Mouse (Mus musculus) liver, embryonic 15.5 days (tissue): ENCODE measurements around the gene Xlr5a. TPM values are rescaled to one million over a fixed set of nuclear protein-coding genes. Genes with fewer than 3 reads are reported as not detected.
A peak's percentile ranks its signal among the peaks of the same experiment; 100 is the strongest.
"Not testable (repeated sequence)": the region's sequence is repeated elsewhere in the genome, so short reads cannot be mapped to it uniquely, and the experiment has no call there.

Experiments used
- ATAC-seq: fragments of 200-750 bp; cut with Nextera tagmentation; 2 replicates; pipeline ENCODE4 v1.8.0; 2017; ENCODE audit warnings: moderate number of reproducible peaks, mild to moderate bottlenecking, moderate library complexity; ENCODE audit not compliant: insufficient read depth
- H3K27ac ChIP-seq: fragments of 300-500 bp; sonication (generic); replicated peaks from 2 replicates; pipeline ENCODE4 v1.5.1; 2015; ENCODE audit warnings: mild to moderate bottlenecking, inconsistent platforms
- H3K27me3 ChIP-seq: fragments of 300-500 bp; sonication (generic); 2 replicates; pipeline ENCODE4 v1.6.1; 2015; ENCODE audit warnings: mild to moderate bottlenecking, inconsistent platforms
- H3K36me3 ChIP-seq: fragments of 300-500 bp; sonication (generic); replicated peaks from 2 replicates; pipeline ENCODE4 v1.6.1; 2015; ENCODE audit warnings: moderate library complexity, mild to moderate bottlenecking, inconsistent platforms
- H3K4me1 ChIP-seq: fragments of 300-500 bp; sonication (generic); replicated peaks from 2 replicates; pipeline ENCODE4 v1.6.1; 2015; ENCODE audit warnings: inconsistent platforms
- H3K4me2 ChIP-seq: fragments of 300-500 bp; sonication (generic); 2 replicates; pipeline ENCODE4 v1.6.1; 2015; ENCODE audit warnings: moderate library complexity, mild to moderate bottlenecking, inconsistent platforms
- H3K4me3 ChIP-seq: fragments of 300-500 bp; sonication (generic); replicated peaks from 2 replicates; pipeline ENCODE4 v1.5.1; 2015; ENCODE audit warnings: mild to moderate bottlenecking, inconsistent platforms
- H3K9ac ChIP-seq: fragments of 300-500 bp; sonication (generic); 2 replicates; pipeline ENCODE4 v1.6.1; 2015; ENCODE audit warnings: moderate library complexity, mild to moderate bottlenecking, inconsistent platforms
- H3K9me3 ChIP-seq: fragments of 300-500 bp; sonication (generic); replicated peaks from 2 replicates; pipeline ENCODE4 v1.6.1; 2016; ENCODE audit warnings: inconsistent platforms
- WGBS: fragments of 180-500 bp; shearing (Covaris S2); methylation state at CpG from one replicate; pipeline ENCODE4 v1.1.7; 2015; ENCODE audit warnings: mixed read lengths; ENCODE audit not compliant: insufficient replicate concordance; 5-methylcytosine and 5-hydroxymethylcytosine counted together
- polyA plus RNA-seq: library from polyadenylated mRNA; unstranded; fragments of >200 nt; fragmentation: Nextera tagmentation; extraction: Ambion mirVana; gene quantifications from 2 replicates; pipeline ENCODE4 v1.2.1, GENCODE M21; 2015

The Xlr5a gene
- polyA plus RNA-seq, 1 experiment from 2014 or later = not detected

GRCm38 (mm10) chrX:73242821-73243325 lies 49.9 kb downstream of the Xlr5a start, which contains the start of gene Xlr4c:
TSS of gene Xlr4c (minus strand) at chrX:73243130.
- H3K4me1 ChIP-seq, H3K9ac ChIP-seq, H3K4me3 ChIP-seq, H3K36me3 ChIP-seq, H3K27ac ChIP-seq, H3K27me3 ChIP-seq, ATAC-seq, H3K4me2 ChIP-seq, H3K9me3 ChIP-seq: not testable (repeated sequence)
- 45% methylated on average over 14 of the region's 14 CpGs for WGBS

DNA sequence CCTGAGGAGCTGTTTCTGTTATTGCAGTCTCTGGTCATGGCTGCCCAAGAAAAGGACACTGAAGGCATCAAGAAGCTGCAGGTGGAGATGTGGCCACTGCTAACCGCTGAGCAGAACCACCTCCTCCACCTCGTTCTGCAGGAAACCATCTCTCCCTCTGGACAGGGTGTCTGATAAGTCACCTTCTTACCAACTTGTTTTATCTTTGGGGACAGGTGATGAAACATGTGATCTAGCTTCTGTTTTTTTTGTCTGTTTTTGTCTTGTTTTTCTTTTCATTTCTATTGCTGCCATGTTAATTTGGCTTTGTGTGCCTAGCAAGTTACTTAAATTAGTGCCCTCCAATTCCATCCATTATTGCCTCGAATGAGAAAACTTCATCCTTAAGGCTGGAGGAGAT lies 63.5 kb downstream of the Xlr5a start:
- no peaks in the 10 kb centered on the region for H3K9me3 ChIP-seq
- no peaks in the 10 kb centered on the region for H3K36me3 ChIP-seq
- H3K27me3 ChIP-seq = peaks cover 7% of the 10 kb centered on the region
- peaks cover 5% of the 10 kb centered on the region; the same call in 1 of the 2 replicates for H3K4me1 ChIP-seq
- no peak for ATAC-seq
- H3K4me2 ChIP-seq = peak overlapping the region; percentile 84
- no peak overlapping the region for H3K27ac ChIP-seq
- peak overlapping the region; percentile 43; the same call in 1 of the 2 replicates for H3K9ac ChIP-seq
- H3K4me3 ChIP-seq = peak overlapping the region; percentile 66
- WGBS = 21% methylated on average over 3 of the region's 3 CpGs

- peak; percentile 37 for ATAC-seq
- 0 out of 2 replicates have a peak overlapping the region, but pooled peaks have one; percentile 77 for H3K27ac ChIP-seq
- 12% methylated on average over 51 of the region's 51 CpGs for WGBS
- H3K4me3 ChIP-seq = peak overlapping the region; percentile 66
- peak overlapping the region; percentile 43 for H3K9ac ChIP-seq
- peaks cover 7% of the 10 kb centered on the region for H3K27me3 ChIP-seq
- peak overlapping the region; percentile 84 for H3K4me2 ChIP-seq
- no peaks in the 10 kb centered on the region for H3K9me3 ChIP-seq
- no peaks in the 10 kb centered on the region for H3K36me3 ChIP-seq
- H3K4me1 ChIP-seq = peaks cover 5% of the 10 kb centered on the region; the same call in 1 of the 2 replicates
Observed at GRCm38 (mm10) chrX:73228606-73229214, 64.1 kb downstream of the Xlr5a start.

DNA sequence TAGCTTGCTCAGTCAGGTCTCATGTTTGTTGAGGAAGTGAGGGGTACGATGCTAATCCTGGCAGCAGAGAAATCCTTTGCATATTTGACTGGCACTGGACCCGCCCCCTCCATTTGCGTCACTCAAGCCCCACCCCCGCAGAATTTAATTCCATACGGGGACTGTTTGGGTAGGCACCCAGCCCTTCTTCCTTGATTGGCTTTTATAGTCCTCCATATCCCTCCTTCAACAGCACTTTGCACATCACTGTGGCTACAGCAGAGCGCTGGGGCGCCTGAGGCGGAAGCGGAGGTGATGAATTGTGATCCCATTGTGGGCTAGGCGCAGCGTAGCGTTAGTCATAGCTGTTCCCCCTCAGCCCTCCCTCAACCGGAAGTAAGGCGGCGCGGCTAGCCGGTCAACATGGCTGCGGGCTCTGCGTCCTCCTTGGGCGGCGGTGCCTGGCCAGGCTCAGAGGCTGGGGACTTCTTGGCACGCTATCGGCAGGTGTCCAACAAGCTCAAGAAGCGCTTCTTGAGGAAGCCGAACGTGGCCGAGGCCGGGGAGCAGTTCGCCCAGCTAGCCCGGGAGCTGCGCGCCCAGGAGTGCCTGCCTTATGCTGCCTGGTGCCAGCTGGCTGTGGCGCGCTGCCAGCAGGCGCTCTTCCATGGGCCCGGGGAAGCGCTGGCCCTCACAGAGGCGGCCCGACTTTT lies 64.7 kb downstream of the Xlr5a start, which contains the start of gene F8a:
Gene F8a, plus strand, starts transcription at position 378 of the 692 bp plus-strand sequence.
- Histone ChIP-seq H3K4me3 (peak within 1 kb of the TSS; percentile 66), H3K36me3 (no peaks in the 10 kb centered on the region), H3K9ac (peak within 1 kb of the TSS; percentile 43), H3K4me1 (peaks cover 5% of the 10 kb centered on the region; the same call in 1 of the 2 replicates), H3K4me2 (peak within 1 kb of the TSS; percentile 84), H3K9me3 (no peaks in the 10 kb centered on the region), H3K27me3 (peaks cover 7% of the 10 kb centered on the region), H3K27ac (peak within 1 kb of the TSS; percentile 77)
- ATAC-seq = peak; percentile 89
- 12% methylated on average over 39 of the region's 39 CpGs for WGBS

DNA sequence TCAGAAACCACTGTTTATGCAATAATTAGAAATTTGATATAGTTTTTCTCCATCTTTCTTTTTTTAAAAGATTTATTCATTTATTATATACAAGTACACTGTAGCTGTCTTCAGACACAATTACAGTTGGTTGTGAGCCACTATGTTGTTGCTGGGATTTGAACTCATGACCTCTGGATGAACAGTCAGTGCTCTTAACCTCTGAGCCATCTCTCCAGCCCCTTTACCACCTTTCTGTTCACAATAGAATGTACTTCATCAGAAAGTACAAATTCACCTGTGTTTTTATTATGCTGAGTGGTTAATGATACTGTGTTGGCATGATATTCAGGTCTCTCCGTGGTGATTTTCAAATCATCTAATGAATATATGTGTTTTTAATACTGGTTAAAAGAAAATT lies 67.4 kb downstream of the Xlr5a start:
- no peak overlapping the region for H3K4me3 ChIP-seq
- no peak overlapping the region for H3K9ac ChIP-seq
- no peaks in the 10 kb centered on the region for H3K36me3 ChIP-seq
- WGBS = 37% methylated on average over 1 of the region's 1 CpGs
- H3K4me1 ChIP-seq = peaks cover 5% of the 10 kb centered on the region; the same call in 1 of the 2 replicates
- H3K27me3 ChIP-seq = peaks cover 7% of the 10 kb centered on the region
- no peak for ATAC-seq
- no peak overlapping the region for H3K27ac ChIP-seq
- no peak overlapping the region for H3K4me2 ChIP-seq
- H3K9me3 ChIP-seq = no peaks in the 10 kb centered on the region

- not testable (repeated sequence) for H3K4me3 ChIP-seq, H3K9me3 ChIP-seq, ATAC-seq, H3K27ac ChIP-seq, H3K36me3 ChIP-seq, H3K27me3 ChIP-seq, H3K9ac ChIP-seq, H3K4me1 ChIP-seq, H3K4me2 ChIP-seq
- 36% methylated on average over 18 of the region's 19 CpGs for WGBS
Observed at GRCm38 (mm10) chrX:73213819-73214564, 78.8 kb downstream of the Xlr5a start, which contains the start of gene Xlr4b. TSS of gene Xlr4b (plus strand) at chrX:73214333.

DNA sequence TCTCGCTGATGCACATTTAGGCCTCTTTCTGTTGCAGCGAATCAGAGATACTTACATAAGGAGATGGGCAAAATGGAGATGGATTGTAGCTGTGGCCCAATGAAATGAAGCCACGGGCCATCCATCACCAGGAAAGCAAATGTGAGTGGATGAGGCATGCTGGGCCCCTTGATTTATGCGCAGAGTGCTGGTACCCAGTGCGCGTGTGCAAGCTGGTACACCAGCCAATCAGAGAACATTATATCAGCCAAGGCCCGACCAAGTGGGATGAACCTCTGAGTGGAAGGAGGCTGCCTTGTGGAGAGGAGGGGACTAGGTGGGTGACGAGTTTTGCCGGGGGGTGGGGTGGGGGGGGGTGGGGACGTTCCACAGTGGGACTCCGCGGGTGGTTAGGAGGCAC lies 100.8 kb downstream of the Xlr5a start, which contains the start of gene Xlr3b:
Gene Xlr3b, plus strand, starts transcription at position 274 of the 400 bp plus-strand sequence.
- not testable (repeated sequence) for H3K9ac ChIP-seq, H3K9me3 ChIP-seq, H3K36me3 ChIP-seq, ATAC-seq, H3K4me3 ChIP-seq, H3K4me2 ChIP-seq, H3K27me3 ChIP-seq, H3K4me1 ChIP-seq, H3K27ac ChIP-seq
- 55% methylated on average over 12 of the region's 12 CpGs for WGBS

- ATAC-seq, H3K4me2 ChIP-seq: not testable (repeated sequence)
- WGBS = 80% methylated on average over 9 of the region's 15 CpGs
Observed at GRCm38 (mm10) chrX:73176889-73177288, 115.9 kb downstream of the Xlr5a start, which contains the start of gene Spin2d. TSS of gene Spin2d (minus strand) at chrX:73176989.

DNA sequence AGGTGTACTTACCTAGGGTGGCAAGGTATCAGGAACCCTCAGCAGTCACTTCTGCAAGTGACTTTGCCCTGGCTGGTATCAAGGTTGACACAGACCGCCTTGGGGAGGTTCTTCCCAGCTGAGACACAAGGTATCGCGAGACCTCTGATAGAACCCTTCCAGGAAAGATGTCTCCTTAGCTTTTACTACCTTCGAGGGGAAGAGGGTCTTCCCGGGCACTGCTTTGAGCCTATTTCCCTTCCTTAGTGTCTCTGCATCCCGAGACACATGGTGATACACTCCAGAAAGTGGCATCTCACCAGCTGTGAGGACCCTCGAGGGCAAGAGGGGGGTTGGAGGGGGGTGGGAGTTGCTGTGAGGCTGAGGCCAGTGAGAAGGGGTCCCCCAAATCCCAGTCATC lies 143.4 kb downstream of the Xlr5a start, which contains the start of gene DXBay18:
Gene DXBay18, minus strand, starts transcription at position 101 of the 400 bp plus-strand sequence.
- not testable (repeated sequence) for H3K4me1 ChIP-seq, H3K9me3 ChIP-seq, H3K27me3 ChIP-seq, H3K36me3 ChIP-seq, ATAC-seq, H3K4me2 ChIP-seq, H3K9ac ChIP-seq, H3K27ac ChIP-seq, H3K4me3 ChIP-seq
- WGBS = no CpG with 5 or more reads among the region's 7 CpGs

More at GRCm38 (mm10) chrX:73176889-73177288, 115.9 kb downstream of the Xlr5a start, which contains the start of gene Spin2d:
- not testable (repeated sequence) for H3K4me1 ChIP-seq, H3K36me3 ChIP-seq, H3K27me3 ChIP-seq, H3K9ac ChIP-seq, H3K4me3 ChIP-seq, H3K27ac ChIP-seq, H3K9me3 ChIP-seq

GRCm38 (mm10) chrX:73148496-73148895 lies 144.3 kb downstream of the Xlr5a start, which contains the start of gene Xlr5b:
TSS of gene Xlr5b (plus strand) at chrX:73148796.
- H3K36me3 ChIP-seq, H3K4me3 ChIP-seq, ATAC-seq, H3K4me2 ChIP-seq, H3K27me3 ChIP-seq, H3K4me1 ChIP-seq, H3K9me3 ChIP-seq, H3K27ac ChIP-seq, H3K9ac ChIP-seq: not testable (repeated sequence)
- WGBS = no CpG with 5 or more reads among the region's 20 CpGs
